Mouse (Mus musculus): ENCODE measurements around the gene Ppp1r13b.

GRCm38 (mm10) chr12:111892981-111893380 is 14.9 kb downstream of the Ppp1r13b start:
- TF ChIP-seq CTCF (IDR thresholded peaks at IDR 0.05; ENCODE audit: insufficient read depth, low read length) (no peak), POLR2A (IDR thresholded peaks at IDR 0.05; ENCODE audit: borderline replicate concordance, extremely low read depth, low read depth, low read length) (no peak)
